Mouse (Mus musculus) kidney, adult 2 months (tissue): ENCODE results near the gene Asap2.

Source experiments
- CTCF ChIP-seq: fragments of 200-500 bp; conservative IDR thresholded peaks from 2 replicates; pipeline ENCODE4 v1.5.1; 2011; ENCODE audit warnings: low read depth, mild to moderate bottlenecking, control low read depth, low read length, moderate library complexity, mixed read lengths; ENCODE audit not compliant: insufficient read depth, insufficient read length
- POLR2A ChIP-seq: fragments of 200-500 bp; IDR thresholded peaks from one replicate; pipeline ENCODE4 v1.6.1; 2011; ENCODE audit warnings: low read depth, low read length, control low read depth

GRCm38 (mm10) chr12:21225358-21225757, 235.1 kb downstream of the Asap2 start:
- TF ChIP-seq POLR2A (no peak), CTCF (no peak)
